Mouse (Mus musculus) midbrain, embryonic 13.5 days (tissue): ENCODE measurements around the gene Tnfaip1. TPM values are rescaled to one million over a fixed set of nuclear protein-coding genes. Genes with fewer than 3 reads are reported as not detected.
"Not testable (repeated sequence)": the region's sequence is repeated elsewhere in the genome, so short reads cannot be mapped to it uniquely, and the experiment has no call there.

Experiments used
- ATAC-seq: fragments of 200-750 bp; cut with Nextera tagmentation; 2 replicates; pipeline ENCODE4 v1.8.0; 2017; ENCODE audit warnings: mild to moderate bottlenecking, moderate TSS enrichment, moderate library complexity
- H3K27ac ChIP-seq: fragments of 300-500 bp; sonication (generic); 2 replicates; pipeline ENCODE4 v1.5.1; 2015; ENCODE audit warnings: inconsistent platforms, mild to moderate bottlenecking, moderate library complexity
- H3K27me3 ChIP-seq: fragments of 300-500 bp; sonication (generic); 2 replicates; pipeline ENCODE4 v1.6.1; 2015; ENCODE audit warnings: mild to moderate bottlenecking, inconsistent platforms
- H3K36me3 ChIP-seq: fragments of 300-500 bp; sonication (generic); 2 replicates; pipeline ENCODE4 v1.6.1; 2015; ENCODE audit warnings: mild to moderate bottlenecking, inconsistent platforms
- H3K4me1 ChIP-seq: fragments of 300-500 bp; sonication (generic); replicated peaks from 2 replicates; pipeline ENCODE4 v1.6.1; 2015; ENCODE audit warnings: inconsistent platforms
- H3K4me2 ChIP-seq: fragments of 300-500 bp; sonication (generic); replicated peaks from 2 replicates; pipeline ENCODE4 v1.6.1; 2015; ENCODE audit warnings: moderate library complexity, mild to moderate bottlenecking, inconsistent platforms
- H3K4me3 ChIP-seq: fragments of 300-500 bp; sonication (generic); replicated peaks from 2 replicates; pipeline ENCODE4 v1.5.1; 2015; ENCODE audit warnings: mild to moderate bottlenecking, inconsistent platforms
- H3K9ac ChIP-seq: fragments of 300-500 bp; sonication (generic); replicated peaks from 2 replicates; pipeline ENCODE4 v1.6.1; 2015; ENCODE audit warnings: mild to moderate bottlenecking, inconsistent platforms
- H3K9me3 ChIP-seq: fragments of 300-500 bp; sonication (generic); 2 replicates; pipeline ENCODE4 v1.6.1; 2016; ENCODE audit warnings: mild to moderate bottlenecking, inconsistent platforms
- WGBS: fragments of 180-500 bp; shearing (Covaris S2); methylation state at CpG from one replicate; pipeline ENCODE4 v1.1.7; 2015; 5-methylcytosine and 5-hydroxymethylcytosine counted together
- polyA plus RNA-seq: library from polyadenylated mRNA; unstranded; fragments of >200 nt; fragmentation: Nextera tagmentation; extraction: Ambion mirVana; gene quantifications from 2 replicates; pipeline ENCODE4 v1.2.1, GENCODE M21; 2015

Tnfaip1 gene
- polyA plus RNA-seq, 1 experiment from 2014 or later, result 55.0 TPM

- H3K4me2 ChIP-seq, result peak overlapping the region; percentile 88
- peaks cover 20% of the 10 kb centered on the region for H3K36me3 ChIP-seq
- no peak overlapping the region for H3K9ac ChIP-seq
- no peak overlapping the region for H3K27ac ChIP-seq
- ATAC-seq, result no peak
- no peaks in the 10 kb centered on the region for H3K27me3 ChIP-seq
- 91% methylated on average over 4 of the region's 4 CpGs for WGBS
- no peaks in the 10 kb centered on the region for H3K9me3 ChIP-seq
- peaks cover 32% of the 10 kb centered on the region for H3K4me1 ChIP-seq
- peak overlapping the region; percentile 79 for H3K4me3 ChIP-seq
Measured at GRCm38 (mm10) chr11:78534516-78534915, 1.6 kb downstream of the Tnfaip1 start.

- peaks cover 15% of the 10 kb centered on the region for H3K4me1 ChIP-seq
- not testable (repeated sequence) for H3K9ac ChIP-seq, H3K27me3 ChIP-seq, H3K9me3 ChIP-seq, ATAC-seq, H3K4me2 ChIP-seq, H3K4me3 ChIP-seq, H3K27ac ChIP-seq
- peaks cover 37% of the 10 kb centered on the region for H3K36me3 ChIP-seq
- WGBS, result 91% methylated on average over 10 of the region's 10 CpGs
Measured at GRCm38 (mm10) chr11:78531515-78531914, 4.6 kb downstream of the Tnfaip1 start.

DNA sequence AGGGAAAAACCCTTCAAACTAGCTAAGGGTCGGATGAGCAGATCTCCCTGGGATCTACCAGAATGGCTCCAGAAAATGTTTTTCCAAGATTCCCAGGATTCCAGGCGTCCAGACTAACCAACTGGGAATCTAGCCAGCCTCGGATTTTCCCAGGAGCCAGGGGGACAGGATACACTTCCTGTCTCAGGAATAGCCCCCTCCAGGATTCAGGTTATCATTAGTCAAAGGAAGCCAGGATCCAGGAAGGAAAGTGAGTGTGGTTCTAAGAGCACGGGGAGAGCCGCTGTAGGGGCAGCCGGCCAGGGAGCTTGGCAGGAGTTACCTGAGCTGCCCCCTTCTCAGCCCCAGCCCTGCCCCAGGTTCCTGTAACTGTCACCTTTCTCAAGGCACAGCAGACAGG, 5.1 kb downstream of the Tnfaip1 start:
- H3K9me3 ChIP-seq, result no peaks in the 10 kb centered on the region
- no peak overlapping the region for H3K4me3 ChIP-seq
- H3K4me2 ChIP-seq, result no peak overlapping the region
- no peak overlapping the region for H3K27ac ChIP-seq
- whole genome bisulfite sequencing, result 87% methylated on average over 6 of the region's 6 CpGs
- H3K36me3 ChIP-seq, result peaks cover 41% of the 10 kb centered on the region
- no peaks in the 10 kb centered on the region for H3K27me3 ChIP-seq
- no peak for ATAC-seq
- no peak overlapping the region for H3K9ac ChIP-seq
- H3K4me1 ChIP-seq, result peaks cover 15% of the 10 kb centered on the region

- Histone ChIP-seq H3K4me1 (peaks cover 9% of the 10 kb centered on the region), H3K4me2 (no peak overlapping the region), H3K9me3 (no peaks in the 10 kb centered on the region), H3K9ac (no peak overlapping the region), H3K27me3 (no peaks in the 10 kb centered on the region), H3K36me3 (peaks cover 52% of the 10 kb centered on the region), H3K27ac (no peak overlapping the region), H3K4me3 (no peak overlapping the region)
- no peak for ATAC-seq
- WGBS, result 94% methylated on average over 12 of the region's 12 CpGs
Measured at GRCm38 (mm10) chr11:78530001-78530400, 6.1 kb downstream of the Tnfaip1 start.

- 80% methylated on average over 9 of the region's 9 CpGs for WGBS
- H3K27me3 ChIP-seq, result no peaks in the 10 kb centered on the region
- no peaks in the 10 kb centered on the region for H3K4me1 ChIP-seq
- H3K9ac ChIP-seq, result no peak overlapping the region
- no peak overlapping the region for H3K4me2 ChIP-seq
- no peak overlapping the region for H3K4me3 ChIP-seq
- peaks cover 65% of the 10 kb centered on the region for H3K36me3 ChIP-seq
- H3K27ac ChIP-seq, result no peak overlapping the region
- no peak for ATAC-seq
- H3K9me3 ChIP-seq, result no peaks in the 10 kb centered on the region
Measured at GRCm38 (mm10) chr11:78528714-78529113, 7.4 kb downstream of the Tnfaip1 start.

- H3K4me3 ChIP-seq, result no peak overlapping the region
- ATAC-seq, result no peak
Measured at GRCm38 (mm10) chr11:78524838-78525237, 11.3 kb downstream of the Tnfaip1 start.

DNA sequence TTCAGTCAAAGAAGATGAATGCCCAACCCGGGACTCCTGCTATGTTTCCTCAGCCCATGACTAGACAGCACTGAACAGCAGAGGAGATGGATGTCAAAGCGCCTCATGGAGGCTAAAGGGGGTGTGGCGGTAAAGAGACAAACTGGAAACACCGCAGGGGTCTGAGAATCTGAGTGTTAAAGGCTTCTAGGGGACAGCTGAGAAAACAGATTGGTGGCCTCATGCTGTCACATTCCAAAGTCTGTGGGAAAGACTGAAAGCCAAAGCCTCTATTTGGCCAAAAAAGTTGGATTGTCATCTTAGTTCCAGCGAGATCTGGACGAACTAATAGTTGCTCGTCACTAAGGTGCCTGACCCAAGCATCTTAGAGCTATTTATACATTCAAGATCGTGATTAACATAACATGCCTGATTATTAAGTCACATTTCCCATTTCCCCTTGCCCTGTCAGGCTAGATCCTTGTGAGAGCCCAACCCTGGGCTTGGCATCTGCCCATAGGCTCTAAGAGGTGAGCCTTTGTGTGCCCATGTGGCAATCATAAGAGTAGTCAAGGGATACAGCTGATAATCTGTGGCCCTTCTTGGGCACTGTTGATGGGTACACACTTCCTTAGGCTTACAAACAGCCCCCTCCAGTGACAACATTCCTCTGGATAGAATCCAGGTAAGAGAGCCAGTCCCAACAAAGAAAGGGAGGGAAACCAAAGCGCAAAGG, 12.7 kb downstream of the Tnfaip1 start:
- Histone ChIP-seq H3K4me2 (no peak overlapping the region), H3K27ac (no peak overlapping the region), H3K27me3 (no peaks in the 10 kb centered on the region), H3K9ac (no peak overlapping the region), H3K4me1 (no peaks in the 10 kb centered on the region), H3K4me3 (no peak overlapping the region), H3K9me3 (no peaks in the 10 kb centered on the region), H3K36me3 (peaks cover 99% of the 10 kb centered on the region)
- no peak for ATAC-seq
- WGBS, result 84% methylated on average over 9 of the region's 9 CpGs

More at GRCm38 (mm10) chr11:78524838-78525237, 11.3 kb downstream of the Tnfaip1 start:
- Histone ChIP-seq H3K9ac (no peak overlapping the region), H3K4me1 (no peaks in the 10 kb centered on the region), H3K27ac (no peak overlapping the region), H3K27me3 (no peaks in the 10 kb centered on the region), H3K36me3 (peaks cover 99% of the 10 kb centered on the region), H3K9me3 (no peaks in the 10 kb centered on the region), H3K4me2 (no peak overlapping the region)
- 87% methylated on average over 2 of the region's 2 CpGs for WGBS

- Histone ChIP-seq H3K9me3 (no peaks in the 10 kb centered on the region), H3K27me3 (no peaks in the 10 kb centered on the region), H3K4me1 (no peaks in the 10 kb centered on the region), H3K9ac (no peak overlapping the region), H3K36me3 (peaks cover 99% of the 10 kb centered on the region), H3K27ac (no peak overlapping the region), H3K4me2 (no peak overlapping the region), H3K4me3 (no peak overlapping the region)
- 89% methylated on average over 1 of the region's 1 CpGs for WGBS
- no peak for ATAC-seq
Measured at GRCm38 (mm10) chr11:78522481-78522997, 13.6 kb downstream of the Tnfaip1 start.

GRCm38 (mm10) chr11:78521880-78522279, 14.3 kb downstream of the Tnfaip1 start:
- no peaks in the 10 kb centered on the region for H3K4me1 ChIP-seq
- ATAC-seq, result no peak
- no peaks in the 10 kb centered on the region for H3K27me3 ChIP-seq
- WGBS, result 93% methylated on average over 3 of the region's 3 CpGs
- H3K9ac ChIP-seq, result no peak overlapping the region
- no peak overlapping the region for H3K27ac ChIP-seq
- H3K4me2 ChIP-seq, result no peak overlapping the region
- H3K9me3 ChIP-seq, result no peaks in the 10 kb centered on the region
- H3K4me3 ChIP-seq, result no peak overlapping the region
- peaks cover 95% of the 10 kb centered on the region for H3K36me3 ChIP-seq

DNA sequence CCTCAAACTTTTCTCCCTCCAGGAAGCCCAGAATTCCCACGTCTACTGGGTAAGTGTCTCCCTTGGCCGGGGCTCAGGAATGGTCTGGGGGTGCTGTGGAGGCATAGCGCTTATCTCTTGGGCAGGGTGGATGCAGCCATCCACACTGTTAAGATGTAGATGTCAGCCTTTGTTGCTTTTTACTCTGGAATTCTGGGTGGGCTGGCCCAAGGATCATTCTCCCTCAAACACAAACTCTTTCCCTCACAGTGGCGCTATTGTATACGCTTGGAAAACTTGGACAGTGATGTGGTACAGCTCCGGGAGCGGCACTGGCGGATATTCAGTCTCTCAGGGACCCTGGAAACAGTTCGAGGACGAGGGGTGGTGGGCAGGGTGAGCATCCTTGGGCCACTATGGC, 17.2 kb downstream of the Tnfaip1 start:
- Histone ChIP-seq H3K27me3 (no peaks in the 10 kb centered on the region), H3K9me3 (no peaks in the 10 kb centered on the region), H3K9ac (no peak overlapping the region), H3K4me3 (no peak overlapping the region), H3K36me3 (peaks cover 93% of the 10 kb centered on the region), H3K27ac (no peak overlapping the region), H3K4me2 (no peak overlapping the region), H3K4me1 (no peaks in the 10 kb centered on the region)
- no peak for ATAC-seq
- WGBS, result 86% methylated on average over 10 of the region's 10 CpGs

DNA sequence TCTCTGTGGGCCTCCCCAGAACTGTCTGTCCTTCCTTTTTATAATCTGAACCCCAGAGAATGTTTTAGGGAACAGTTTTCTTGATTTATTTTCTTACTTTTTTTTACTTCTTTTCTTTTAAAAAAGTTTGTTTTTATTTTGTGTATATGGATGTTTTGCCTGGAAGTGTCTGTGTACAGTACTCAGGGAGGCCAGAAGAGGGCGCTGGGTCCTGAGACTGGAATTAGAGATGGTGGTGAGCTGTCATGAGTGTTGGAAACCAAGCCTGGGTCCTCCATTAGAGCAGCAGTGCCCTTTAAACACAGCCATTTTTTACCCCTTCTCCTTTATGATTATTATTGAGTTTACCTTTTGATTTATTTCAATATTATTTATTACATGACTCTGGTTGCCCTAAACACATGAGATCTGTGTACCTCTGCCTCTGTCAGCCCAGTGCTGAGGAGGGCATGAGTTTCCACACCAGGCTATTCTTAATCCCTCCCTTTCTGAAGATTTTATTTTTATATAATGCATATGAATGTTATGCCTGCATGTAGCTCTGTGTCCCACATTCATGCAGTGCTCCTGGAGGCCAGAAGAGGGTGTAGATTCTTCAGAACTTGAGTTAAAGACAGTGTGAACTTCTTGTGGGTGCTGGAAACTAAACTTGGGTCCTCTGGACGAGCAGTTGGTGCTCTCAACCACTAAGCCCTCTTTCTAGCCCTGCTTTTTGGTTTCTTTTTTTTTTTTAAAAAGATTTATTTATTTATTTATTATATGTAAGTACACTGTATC, 20.4 kb downstream of the Tnfaip1 start:
- Histone ChIP-seq H3K9me3 (no peaks in the 10 kb centered on the region), H3K9ac (no peak overlapping the region), H3K4me3 (no peak overlapping the region), H3K27ac (no peak overlapping the region), H3K27me3 (no peaks in the 10 kb centered on the region), H3K4me1 (peaks cover 22% of the 10 kb centered on the region), H3K4me2 (no peak overlapping the region), H3K36me3 (peaks cover 61% of the 10 kb centered on the region)
- 83% methylated on average over 2 of the region's 2 CpGs for WGBS
- ATAC-seq, result no peak

- peak overlapping the region; percentile 98 for H3K9ac ChIP-seq
- no peak overlapping the region for H3K27ac ChIP-seq
- no peaks in the 10 kb centered on the region for H3K9me3 ChIP-seq
- H3K4me1 ChIP-seq, result peaks cover 23% of the 10 kb centered on the region
- peak overlapping the region; percentile 94 for H3K4me2 ChIP-seq
- H3K4me3 ChIP-seq, result peak overlapping the region; percentile 89
- no peaks in the 10 kb centered on the region for H3K27me3 ChIP-seq
- WGBS, result 85% methylated on average over 3 of the region's 3 CpGs
- H3K36me3 ChIP-seq, result peaks cover 52% of the 10 kb centered on the region
- no peak for ATAC-seq
Measured at GRCm38 (mm10) chr11:78513106-78513790, 22.9 kb downstream of the Tnfaip1 start.
